Mouse (Mus musculus): ENCODE measurements around the gene Insig1. TPM values are rescaled to one million over a fixed set of nuclear protein-coding genes. Genes with fewer than 3 reads are reported as not detected.

The Insig1 gene
- 46.2 and 66.1 TPM in 2 replicates for total RNA-seq (2021)
- long read RNA-seq, experiment 1, transcript Insig1-201 (5 exons, 2,697 nt) = major isoform, 177 of 189 reads
- long read RNA-seq, experiment 1, partial matches to known transcripts = 1 of 189 reads
- long read RNA-seq, experiment 1, other reads (novel, unspliced or antisense) = 11 of 189 reads
- long read RNA-seq, experiment 2, transcript Insig1-201 (5 exons, 2,697 nt) = major isoform, 153 of 158 reads
- long read RNA-seq, experiment 2, partial matches to known transcripts = 1 of 158 reads
- long read RNA-seq, experiment 2, other reads (novel, unspliced or antisense) = 3 of 158 reads

GRCm38 (mm10) chr5:28070828-28071455, at the start of gene Insig1:
Gene Insig1 (plus strand): TSS chr5:28071363.
- DNase-seq = peak; percentile 99

GRCm38 (mm10) chr5:28023452-28023851, 47.7 kb upstream of the Insig1 start:
- DNase-seq = no peak

GRCm38 (mm10) chr5:28031577-28032236, 39.5 kb upstream of the Insig1 start:
- peak; percentile 9 for DNase-seq

- DNase-seq = no peak
Observed at GRCm38 (mm10) chr5:28032866-28033265, 38.3 kb upstream of the Insig1 start.

- DNase-seq = no peak
Observed at GRCm38 (mm10) chr5:28033281-28033680, 37.9 kb upstream of the Insig1 start.

GRCm38 (mm10) chr5:28033826-28034225, 37.3 kb upstream of the Insig1 start:
- DNase-seq = no peak

- DNase-seq = no peak
Observed at GRCm38 (mm10) chr5:28036011-28036410, 35.2 kb upstream of the Insig1 start.

GRCm38 (mm10) chr5:28036518-28036917, 34.6 kb upstream of the Insig1 start:
- no peak for DNase-seq

- DNase-seq = peak; percentile 48
Observed at GRCm38 (mm10) chr5:28037172-28037591, 34.0 kb upstream of the Insig1 start.

GRCm38 (mm10) chr5:28037639-28038038, 33.5 kb upstream of the Insig1 start:
- DNase-seq = peak; percentile 55

GRCm38 (mm10) chr5:28038115-28038514, 33.0 kb upstream of the Insig1 start:
- peak; percentile 84 for DNase-seq

GRCm38 (mm10) chr5:28039746-28040655, 31.2 kb upstream of the Insig1 start:
- peak; percentile 16 for DNase-seq

GRCm38 (mm10) chr5:28040726-28041125, 30.4 kb upstream of the Insig1 start:
- no peak for DNase-seq

GRCm38 (mm10) chr5:28042021-28042420, 29.1 kb upstream of the Insig1 start:
- DNase-seq = no peak

GRCm38 (mm10) chr5:28042779-28043178, 28.4 kb upstream of the Insig1 start:
- no peak for DNase-seq

GRCm38 (mm10) chr5:28043386-28043785, 27.8 kb upstream of the Insig1 start:
- no peak for DNase-seq

GRCm38 (mm10) chr5:28046966-28047365, 24.2 kb upstream of the Insig1 start:
- DNase-seq = no peak

GRCm38 (mm10) chr5:28047961-28048360, 23.2 kb upstream of the Insig1 start:
- DNase-seq = no peak

GRCm38 (mm10) chr5:28055450-28055849, 15.7 kb upstream of the Insig1 start:
- no peak for DNase-seq

GRCm38 (mm10) chr5:28056877-28057276, 14.3 kb upstream of the Insig1 start:
- no peak for DNase-seq

- DNase-seq = no peak
Observed at GRCm38 (mm10) chr5:28060506-28060905, 10.7 kb upstream of the Insig1 start.

GRCm38 (mm10) chr5:28061011-28061410, 10.2 kb upstream of the Insig1 start:
- no peak for DNase-seq

Data from adrenal gland, postnatal 14 days (tissue).